Mouse (Mus musculus) ovary, adult 10 weeks (tissue): ENCODE data around the gene Jph2. TPM values are rescaled to one million over a fixed set of nuclear protein-coding genes. Genes with fewer than 3 reads are reported as not detected.

ENCODE experiments used
- polyA plus RNA-seq: library from polyadenylated mRNA; stranded (reverse); fragments of 350-450 nt; fragmentation: Illumina TruSeq; extraction: RNeasy Lipid Tissue Mini Kit (QIAGEN cat#74804); gene quantifications from one replicate; pipeline ENCODE4 v1.2.3, GENCODE M21; 2014

The Jph2 gene
- 0.43 TPM for polyA plus RNA-seq

GRCm38 (mm10) chr2:163397905-163398304 is at the start of gene Jph2:
TSS of gene Jph2 (minus strand) at chr2:163397993.

GRCm38 (mm10) chr2:163438246-163438618 is 40.4 kb upstream of the Jph2 start, which contains the start of gene Gdap1l1:
TSS of gene Gdap1l1 (plus strand) at chr2:163438476.

GRCm38 (mm10) chr2:163424597-163424996 is 26.8 kb upstream of the Jph2 start, which contains the start of gene Oser1:
TSS of gene Oser1 (minus strand) at chr2:163424697.

Other genes starting within 250 kb of the Jph2 start
- gene Tox2, start 194.9 kb downstream of the Jph2 start, polyA plus RNA-seq = 152 TPM
- 74.4 TPM for gene Oser1, start 26.7 kb upstream of the Jph2 start, polyA plus RNA-seq
- not detected for gene Gdap1l1, start 40.5 kb upstream of the Jph2 start, polyA plus RNA-seq
- 12.5 TPM for gene Fitm2, start 74.6 kb upstream of the Jph2 start, polyA plus RNA-seq
- gene R3hdml, start 94.3 kb upstream of the Jph2 start, polyA plus RNA-seq = not detected
- 0.14 TPM for gene Hnf4a, start 108.8 kb upstream of the Jph2 start, polyA plus RNA-seq
- gene Ttpal, start 204.3 kb upstream of the Jph2 start, polyA plus RNA-seq = 26.6 TPM
- 1,466 TPM for gene Serinc3, start 247.1 kb upstream of the Jph2 start, polyA plus RNA-seq